Mouse (Mus musculus) cortical plate, adult 2 months (tissue): ENCODE results near the gene Lrrk1. TPM values are rescaled to one million over a fixed set of nuclear protein-coding genes. Genes with fewer than 3 reads are reported as not detected.
"Not testable (repeated sequence)": the region's sequence is repeated elsewhere in the genome, so short reads cannot be mapped to it uniquely, and the experiment has no call there.

ENCODE experiments used
- H3K27ac ChIP-seq: fragments of 200-500 bp; 2 replicates; pipeline ENCODE4 v1.5.1; 2012; ENCODE audit warnings: low read length, control low read depth, inconsistent platforms; ENCODE audit not compliant: insufficient read depth
- H3K4me1 ChIP-seq: fragments of 200-500 bp; 2 replicates; pipeline ENCODE4 v1.6.1; 2011; ENCODE audit warnings: low read length; ENCODE audit not compliant: control insufficient read depth, insufficient read depth
- H3K4me3 ChIP-seq: fragments of 200-500 bp; 2 replicates; pipeline ENCODE4 v1.5.1; 2011; ENCODE audit warnings: mild to moderate bottlenecking, low read length, control low read depth; ENCODE audit not compliant: insufficient read depth
- CTCF ChIP-seq: fragments of 200-500 bp; IDR thresholded peaks from 2 replicates; pipeline ENCODE4 v1.5.1; 2011; ENCODE audit warnings: mild to moderate bottlenecking, control low read depth, low read length; ENCODE audit not compliant: insufficient read depth; ENCODE audit errors: extremely low read depth
- POLR2A ChIP-seq: fragments of 200-500 bp; IDR thresholded peaks from 2 replicates; pipeline ENCODE4 v1.6.1; 2011; ENCODE audit warnings: mild to moderate bottlenecking, low read length, control low read depth; ENCODE audit not compliant: insufficient read depth; ENCODE audit errors: extremely low read depth
- polyA plus RNA-seq: library from polyadenylated mRNA; depleted of rRNA; stranded (reverse); fragments of >200 nt; gene quantifications from 2 replicates; pipeline ENCODE4 v1.2.3, GENCODE M21; 2012

Gene Lrrk1
- polyA plus RNA-seq, 1 experiment = 3.5 TPM

DNA sequence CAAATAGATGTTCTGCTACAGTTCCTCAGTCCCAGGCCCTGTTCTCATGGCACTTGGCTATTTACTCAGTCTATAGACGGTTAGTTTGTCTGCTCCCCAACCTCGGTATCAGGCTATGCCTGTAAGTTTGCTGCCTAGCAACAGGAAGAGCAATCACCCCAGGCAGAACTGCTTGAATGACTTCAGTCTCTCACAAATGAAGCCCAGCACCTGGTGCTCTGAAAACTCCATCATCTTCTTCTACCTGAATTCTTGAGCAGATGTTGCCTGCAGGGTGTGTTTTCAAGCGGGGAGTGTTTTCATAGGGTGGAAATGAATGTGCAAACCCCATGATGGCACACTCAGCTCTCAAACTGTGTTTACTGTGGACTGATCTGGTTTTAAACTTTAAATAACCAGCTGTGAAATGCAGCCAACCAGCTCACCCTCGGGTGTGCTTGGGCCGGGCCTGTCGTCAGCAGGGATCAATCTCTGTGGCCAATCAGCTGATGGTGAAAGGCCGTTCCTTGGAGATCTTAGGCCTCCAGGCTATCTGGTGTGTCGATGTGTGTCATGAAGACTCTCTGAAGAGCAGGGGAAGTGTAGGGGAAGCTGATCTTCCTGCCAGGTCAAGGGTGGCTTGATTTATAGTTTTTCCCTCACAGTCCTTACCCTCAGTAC lies 187.2 kb downstream of the Lrrk1 start:
- Histone ChIP-seq H3K4me1 (no peaks in the 10 kb centered on the region), H3K27ac (no peak overlapping the region)
- TF ChIP-seq CTCF = no peak

GRCm38 (mm10) chr7:66200383-66200782 lies 187.8 kb downstream of the Lrrk1 start:
- Histone ChIP-seq H3K4me3 (no peak overlapping the region), H3K4me1 (no peaks in the 10 kb centered on the region), H3K27ac (no peak overlapping the region)
- TF ChIP-seq CTCF (no peak), POLR2A (no peak)

More for the DNA sequence above, 187.2 kb downstream of the Lrrk1 start:
- no peak overlapping the region for H3K4me3 ChIP-seq

- no peaks in the 10 kb centered on the region for H3K4me1 ChIP-seq
- no peak overlapping the region for H3K27ac ChIP-seq
- H3K4me3 ChIP-seq = no peak overlapping the region
- TF ChIP-seq CTCF = no peak
- TF ChIP-seq POLR2A = no peak
Measured at GRCm38 (mm10) chr7:66199391-66199831, 188.7 kb downstream of the Lrrk1 start.

DNA sequence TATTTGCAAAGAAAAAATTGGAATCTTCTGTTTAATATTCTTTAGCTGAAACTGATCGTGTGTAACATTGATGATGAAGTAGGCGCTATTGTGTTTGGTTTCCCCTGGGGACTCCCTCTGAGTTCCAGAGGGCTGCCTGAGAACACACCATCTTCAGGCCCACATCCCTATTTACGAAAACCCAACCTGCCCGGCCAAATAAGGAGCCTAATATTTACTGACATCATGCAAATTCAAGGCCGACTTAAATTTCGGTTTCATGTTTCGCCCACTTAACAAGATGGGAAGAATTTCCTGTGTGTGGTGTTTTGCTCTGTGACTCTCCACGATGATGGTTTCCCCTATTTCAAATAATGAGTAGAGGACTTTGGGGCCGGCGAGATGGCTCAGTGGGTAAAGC lies 189.7 kb downstream of the Lrrk1 start:
- no peak overlapping the region for H3K27ac ChIP-seq
- TF ChIP-seq POLR2A = no peak
- no peak for TF ChIP-seq CTCF
- no peak overlapping the region for H3K4me3 ChIP-seq
- H3K4me1 ChIP-seq = no peaks in the 10 kb centered on the region

GRCm38 (mm10) chr7:66196609-66197445 lies 191.3 kb downstream of the Lrrk1 start:
- no peak for TF ChIP-seq CTCF

DNA sequence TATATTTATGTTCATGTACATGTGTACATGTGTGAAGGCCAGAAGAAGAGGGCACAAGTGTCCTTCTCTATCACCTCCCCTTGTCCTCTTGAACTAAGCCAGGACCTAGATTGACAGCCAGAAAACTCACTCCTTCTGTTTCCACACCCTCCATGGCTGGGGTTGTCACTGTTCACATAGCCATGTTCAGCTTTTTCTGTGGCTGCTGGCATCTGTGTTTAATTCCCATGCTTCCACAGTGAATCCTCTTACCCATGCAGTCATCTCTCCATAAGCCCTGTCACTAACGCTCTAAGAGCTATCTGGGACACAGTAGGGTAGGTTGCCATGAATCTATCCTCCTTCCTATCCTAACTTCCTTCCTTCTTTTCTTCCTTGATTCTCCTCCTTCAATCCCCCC lies 192.3 kb downstream of the Lrrk1 start:
- H3K27ac ChIP-seq = no peak overlapping the region
- H3K4me3 ChIP-seq = no peak overlapping the region
- TF ChIP-seq POLR2A (no peak), CTCF (no peak)
- H3K4me1 ChIP-seq = no peaks in the 10 kb centered on the region

More at GRCm38 (mm10) chr7:66196609-66197445, 191.3 kb downstream of the Lrrk1 start:
- Histone ChIP-seq H3K27ac (no peak overlapping the region), H3K4me3 (no peak overlapping the region), H3K4me1 (no peaks in the 10 kb centered on the region)

DNA sequence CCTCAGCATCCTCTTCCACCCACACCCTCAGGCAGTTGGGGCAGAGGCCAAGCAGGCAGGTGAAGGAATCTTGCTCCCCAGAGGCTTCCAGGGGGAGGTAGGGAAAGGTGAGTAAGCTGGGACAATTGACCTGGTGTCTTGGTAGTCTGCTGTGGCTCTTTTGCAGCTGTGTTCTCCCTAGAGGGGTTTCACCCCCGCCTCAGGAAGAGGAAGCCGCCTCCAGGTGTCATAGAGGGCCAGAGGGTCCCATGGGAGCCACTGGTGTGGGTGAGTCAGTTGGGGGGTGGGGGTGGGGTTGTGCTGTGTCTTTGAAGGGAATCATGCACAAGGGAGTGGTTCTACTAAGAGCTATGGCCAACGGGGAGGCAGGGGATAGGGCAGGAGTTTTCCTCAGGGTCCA lies 193.6 kb downstream of the Lrrk1 start:
- Histone ChIP-seq H3K4me1 (no peaks in the 10 kb centered on the region), H3K4me3 (no peak overlapping the region), H3K27ac (no peak overlapping the region)
- no peak for TF ChIP-seq CTCF
- TF ChIP-seq POLR2A = no peak

GRCm38 (mm10) chr7:66190385-66190784 lies 197.8 kb downstream of the Lrrk1 start:
- H3K4me1 ChIP-seq, H3K4me3 ChIP-seq, H3K27ac ChIP-seq: not testable (repeated sequence)
- TF ChIP-seq CTCF = 0 out of 2 replicates have a peak, but pooled peaks have one; percentile 8

DNA sequence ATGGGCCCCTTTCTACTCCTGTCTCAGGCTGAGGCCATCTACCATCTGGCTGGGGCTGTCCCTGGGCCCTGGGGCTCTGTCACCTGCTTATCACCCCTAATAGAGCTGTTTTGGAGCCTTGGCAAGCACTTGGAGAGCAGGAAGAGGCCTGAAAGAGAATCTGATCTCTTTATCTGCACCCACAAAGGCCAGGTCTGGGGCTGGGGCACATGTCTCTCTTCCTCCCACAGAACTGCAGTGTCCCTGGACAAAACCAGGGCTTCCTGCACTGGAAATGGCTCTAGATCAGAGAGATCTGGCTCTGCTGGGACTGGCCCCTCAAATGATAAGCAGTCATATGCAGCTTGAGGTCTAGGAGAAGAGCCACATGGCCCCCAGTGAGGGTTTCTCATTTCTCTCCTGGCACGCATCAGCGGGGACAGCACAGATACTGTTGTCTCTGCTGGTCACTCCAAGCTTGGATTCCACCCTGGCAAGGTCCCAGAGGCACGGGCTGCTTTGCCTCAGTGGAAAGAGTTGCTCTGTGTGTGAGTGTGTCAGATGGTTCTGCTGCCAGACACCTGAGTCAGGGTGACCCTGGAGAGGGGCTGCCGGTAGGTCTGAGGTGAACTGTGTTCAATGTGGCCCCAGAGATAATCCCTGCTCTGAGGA lies 200.4 kb downstream of the Lrrk1 start:
- Histone ChIP-seq H3K4me1 (no peaks in the 10 kb centered on the region), H3K4me3 (no peak overlapping the region), H3K27ac (no peak overlapping the region)
- TF ChIP-seq CTCF = no peak
- TF ChIP-seq POLR2A = no peak
